Mouse (Mus musculus) embryonic stem cell, embryonic (primary cell): ENCODE results near the gene Sycp3.

Source experiments
- CTCF ChIA-PET, 4 experiments: fragments of 300-600 bp in 2 of 4; fragments of 350-600 bp in 2 of 4; sonication (Branson Sonifier 250); formaldehyde crosslinking; loops; one replicate each; lab custom pipeline; 2022; ENCODE audit warnings: inconsistent platforms in 2 of 4; lab: Charles Lee
- POLR2A ChIA-PET, 4 experiments: fragments of 300-600 bp in 2 of 4; fragments of 350-600 bp in 2 of 4; sonication (Branson Sonifier 250); formaldehyde crosslinking; loops; one replicate each; lab custom pipeline; 2022; ENCODE audit warnings: antibody characterized with exemption in 4 of 4, inconsistent platforms in 1 of 4; lab: Charles Lee

Gene Sycp3

GRCm38 (mm10) chr10:88514495-88514894, 55.1 kb downstream of the Sycp3 start:
- ChIA-PET POLR2A (interaction anchor here (0.6 to 3.3 kb wide), 21 partner anchors 10 to 184 kb away, joined by 3 to 52 read pairs (median 4); partner anchors contain the start of gene Chpt1 (in 4 of the 4)), CTCF (interaction anchor here in 3 of 4 experiments (0.5 to 2.3 kb wide), 15 partner anchors 10 to 391 kb away, joined by 3 to 25 read pairs (median 4); partner anchors contain the start of genes Chpt1 (in 2 of the 3), Arl1 (in 1 of the 3) and Spic (in 1 of the 3))

- CTCF ChIA-PET, result interaction anchor here in 3 of 4 experiments (0.5 to 2.3 kb wide), 7 partner anchors 10 to 141 kb away, joined by 3 to 25 read pairs (median 5); partner anchors contain the start of gene Chpt1 (in 2 of the 3)
These were observed 55.7 kb downstream of the Sycp3 start for GRCm38 (mm10) chr10:88515049-88515448.

DNA sequence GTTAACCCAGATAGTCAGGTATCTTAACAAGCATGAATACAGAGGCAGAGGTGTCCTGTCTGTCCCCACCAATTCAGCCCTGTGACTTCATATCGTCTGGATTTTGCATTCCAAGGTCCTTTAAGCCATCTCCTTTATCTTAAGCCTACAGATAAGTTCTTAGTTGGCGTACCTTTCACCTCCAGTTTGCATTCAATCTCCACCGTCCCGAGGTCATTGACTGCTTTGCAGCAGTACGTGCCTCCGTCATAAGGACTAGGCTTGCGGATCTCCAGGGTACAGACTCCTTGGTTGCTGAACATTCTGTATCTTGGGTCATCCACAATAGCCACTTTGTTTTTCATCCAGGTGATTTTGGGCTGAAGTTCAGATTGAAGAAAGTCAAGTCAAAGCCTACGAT, 63.4 kb downstream of the Sycp3 start:
- ChIA-PET CTCF (no interaction called here), POLR2A (no interaction called here)

More at GRCm38 (mm10) chr10:88515049-88515448, 55.7 kb downstream of the Sycp3 start:
- POLR2A ChIA-PET, result interaction anchor here (0.9 to 3.3 kb wide), 12 partner anchors 10 to 62 kb away, joined by 3 to 52 read pairs (median 8); partner anchors contain the start of gene Chpt1 (in 4 of the 4)
